Mouse (Mus musculus): ENCODE results near the gene Stra8. TPM values are rescaled to one million over a fixed set of nuclear protein-coding genes. Genes with fewer than 3 reads are reported as not detected.

Gene Stra8
- total RNA-seq, 4 experiments from 2014 or later: not detected

DNA sequence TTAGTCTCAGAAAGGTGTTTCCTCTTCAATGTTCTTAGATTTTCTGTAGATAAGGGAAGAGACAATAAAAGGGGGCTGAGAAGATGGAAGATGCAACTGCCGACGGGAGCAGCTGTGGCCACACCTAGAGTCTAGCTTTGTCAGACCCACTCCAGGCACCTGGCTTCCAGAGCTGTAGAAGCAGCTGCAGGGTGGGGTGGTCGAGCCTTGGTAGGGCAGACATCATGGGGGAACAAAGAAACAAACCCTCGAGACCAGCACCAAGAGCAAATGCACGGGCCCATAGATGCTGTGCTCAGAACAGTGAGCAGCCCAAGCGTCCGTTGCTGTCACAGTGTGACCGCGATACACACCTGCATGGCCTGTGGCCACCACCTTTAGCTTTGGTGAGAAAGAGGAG lies 22.5 kb downstream of the Stra8 start:
- DNase-seq: no peak

DNA sequence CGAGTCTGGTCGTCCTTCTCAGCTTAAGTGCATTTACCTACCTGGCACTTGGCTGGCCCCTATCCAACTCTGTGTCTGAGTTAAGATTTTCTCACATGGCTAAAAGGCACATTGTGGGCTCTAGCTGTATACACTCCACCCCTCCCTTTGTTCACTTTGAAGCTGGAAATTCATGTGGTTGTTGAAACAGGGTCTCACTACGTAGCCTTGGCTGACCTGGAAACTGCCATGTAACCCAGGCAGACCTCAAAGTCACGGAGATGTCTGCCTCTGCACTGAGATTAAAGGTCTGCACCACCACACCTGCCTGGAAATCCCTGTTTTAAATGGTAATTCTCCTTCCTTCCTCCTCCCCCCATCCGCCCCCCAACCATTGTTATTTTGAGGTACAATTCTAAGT lies 23.5 kb downstream of the Stra8 start:
- DNase-seq: no peak

- DNase-seq: no peak
Observed at GRCm38 (mm10) chr6:34946486-34947079, 26.6 kb downstream of the Stra8 start.

- DNase-seq: no peak
Observed at GRCm38 (mm10) chr6:34948461-34948860, 28.5 kb downstream of the Stra8 start.

DNA sequence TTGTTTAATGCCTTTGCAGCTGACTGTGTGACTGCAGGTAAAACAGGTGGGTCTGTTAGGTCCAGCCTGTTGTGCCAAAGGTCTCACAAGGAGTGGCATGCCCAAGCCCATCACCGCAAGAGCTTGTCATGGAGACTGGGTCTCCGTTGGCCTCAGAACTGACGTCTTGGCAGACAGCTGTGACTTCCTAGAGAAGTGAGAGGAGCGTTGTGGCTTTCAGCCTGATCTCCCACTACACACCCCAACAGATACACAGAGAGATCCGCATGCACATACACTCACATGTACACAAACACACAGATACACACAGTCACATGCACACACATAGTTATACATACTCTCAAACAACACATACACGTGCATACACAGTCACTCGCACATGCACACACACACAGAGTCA lies 31.6 kb downstream of the Stra8 start:
- DNase-seq: no peak

DNA sequence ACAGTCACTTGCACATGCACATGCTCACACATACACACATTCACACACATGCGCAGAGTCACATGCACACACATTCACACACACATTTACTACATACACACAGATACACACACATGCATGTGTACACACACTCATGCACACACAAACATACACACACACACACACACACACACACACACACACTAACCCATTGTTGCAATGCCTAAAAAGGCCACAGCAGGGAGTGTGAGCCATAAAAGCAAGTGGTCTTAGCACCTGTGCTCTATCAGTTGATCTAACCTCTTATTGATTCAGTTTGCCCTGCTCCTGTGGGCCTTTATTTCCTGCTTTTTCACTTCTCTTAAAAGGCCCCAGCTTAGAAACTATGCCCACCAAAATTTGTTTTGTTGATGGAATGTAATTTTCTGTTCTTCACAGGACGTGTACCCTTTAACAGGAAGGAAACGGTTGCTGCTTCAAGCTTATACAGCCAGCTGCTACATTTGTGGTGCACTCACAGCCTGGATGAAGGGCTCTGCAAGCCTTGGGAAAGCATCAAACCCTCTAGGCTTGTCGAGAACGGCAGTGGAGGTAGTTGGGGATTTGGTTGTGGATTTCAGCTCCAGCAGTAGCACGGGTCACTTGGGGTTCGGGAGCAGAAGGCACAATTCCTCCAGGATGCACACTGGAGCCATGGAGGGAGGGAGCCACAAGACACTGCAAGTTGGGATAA lies 32.1 kb downstream of the Stra8 start:
- DNase-seq: no peak

- DNase-seq: no peak
Observed at GRCm38 (mm10) chr6:34954926-34955861, 35.2 kb downstream of the Stra8 start.

DNA sequence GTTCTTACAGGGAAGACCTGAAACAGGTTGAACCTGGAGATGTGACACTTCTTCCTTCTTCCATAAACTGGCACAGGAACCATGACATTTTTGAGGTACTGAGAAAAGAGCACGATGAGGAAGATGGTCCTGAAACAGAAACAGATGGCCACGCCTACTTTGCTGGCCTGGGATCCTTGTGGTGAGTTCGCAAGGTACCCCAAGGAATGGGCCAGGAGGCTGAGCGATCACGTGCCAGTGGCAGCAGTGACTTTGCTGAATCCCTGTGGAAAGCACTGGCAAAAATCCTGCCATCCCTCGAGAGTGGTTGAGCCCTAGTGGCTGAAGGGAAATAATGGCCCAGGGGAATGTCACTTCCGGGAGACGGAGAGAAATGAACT lies 35.9 kb downstream of the Stra8 start:
- no peak for DNase-seq

DNA sequence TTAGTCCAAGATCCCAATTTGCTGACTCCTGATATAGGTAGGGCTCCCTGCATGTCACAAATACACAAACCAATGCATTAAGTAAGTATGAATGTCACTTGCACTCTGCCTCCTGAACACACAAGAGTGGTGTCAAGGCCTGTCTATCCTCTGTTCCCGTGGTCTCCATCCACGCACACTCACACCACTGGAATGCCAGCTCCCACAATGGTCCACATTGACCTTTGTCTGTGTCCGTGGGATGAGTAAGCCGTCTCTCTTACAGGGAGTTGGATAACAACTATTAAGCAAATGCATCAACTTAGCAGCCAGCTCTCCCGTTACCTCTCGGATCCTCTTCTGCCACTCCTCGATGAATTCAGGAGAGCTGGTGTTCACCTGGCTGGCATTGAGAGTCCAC lies 39.2 kb downstream of the Stra8 start:
- DNase-seq: no peak

DNA sequence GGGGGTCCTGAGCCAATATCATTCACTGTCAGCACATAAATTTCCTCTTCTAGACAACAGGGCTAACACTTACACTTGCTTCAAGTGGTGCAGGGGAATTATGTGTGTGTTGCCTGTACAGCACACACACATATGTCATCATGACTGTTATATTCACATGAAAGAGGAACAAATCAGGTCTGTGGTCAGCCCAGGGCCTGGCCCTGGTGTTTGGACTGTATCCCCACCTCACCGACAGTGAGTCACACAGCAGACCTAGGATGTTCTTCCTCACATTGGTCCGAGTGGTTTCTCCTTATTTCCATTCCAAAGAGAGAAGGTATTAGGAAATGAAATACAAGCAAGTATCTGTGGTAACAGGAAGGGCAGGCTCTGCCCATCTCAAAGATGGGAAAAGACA lies 44.6 kb downstream of the Stra8 start:
- no peak for DNase-seq

- DNase-seq: no peak
Observed at GRCm38 (mm10) chr6:34965819-34966539, 46.0 kb downstream of the Stra8 start.

- no peak for DNase-seq
Observed at GRCm38 (mm10) chr6:34971181-34971580, 51.2 kb downstream of the Stra8 start.

DNA sequence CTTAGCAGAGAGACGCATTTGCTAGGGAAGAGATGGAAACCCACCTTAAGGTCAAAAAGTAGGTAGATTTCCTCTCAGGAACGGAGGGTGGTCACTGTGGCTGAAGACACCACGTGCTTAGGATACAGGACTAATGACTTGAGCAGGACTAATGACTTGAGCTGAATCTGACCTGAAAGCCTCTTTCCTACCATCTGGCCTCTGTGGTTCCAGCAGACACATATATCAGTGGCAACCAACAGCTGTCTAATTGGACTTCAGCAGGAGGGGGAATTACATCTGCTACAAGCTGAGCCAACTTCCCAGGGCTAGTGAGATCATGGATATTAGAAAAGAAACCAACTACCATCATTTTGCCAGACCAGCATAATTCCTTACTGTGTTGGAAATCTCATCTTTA lies 59.3 kb downstream of the Stra8 start:
- no peak for DNase-seq

GRCm38 (mm10) chr6:34980661-34981060 lies 60.7 kb downstream of the Stra8 start:
- DNase-seq: no peak

DNA sequence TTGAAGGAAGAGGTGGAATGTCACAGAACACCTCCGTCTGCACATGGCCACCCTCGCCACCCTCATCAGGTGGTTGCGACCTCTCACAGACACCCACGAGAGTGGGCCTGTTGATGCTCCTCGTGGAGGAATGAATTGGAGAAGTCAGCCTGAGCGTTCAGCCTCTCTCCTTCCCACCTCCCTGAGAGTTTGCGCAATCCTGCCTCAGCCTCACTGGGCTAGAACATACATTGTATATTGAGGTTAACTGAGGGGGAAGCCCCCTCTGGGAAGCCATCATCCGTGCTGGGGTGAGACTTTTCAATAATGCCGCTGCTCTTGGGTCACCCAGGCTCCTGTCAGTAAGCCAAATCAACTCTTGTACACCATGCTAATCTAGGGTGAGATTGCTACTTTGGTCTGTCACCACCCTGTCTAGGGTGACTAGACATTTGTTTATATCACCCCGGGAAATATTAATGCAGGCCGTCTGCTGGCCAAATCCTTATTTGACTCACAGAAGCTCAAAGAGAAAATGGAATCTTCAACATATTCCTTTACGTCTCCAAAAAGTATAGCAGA lies 67.2 kb downstream of the Stra8 start:
- no peak for DNase-seq

DNA sequence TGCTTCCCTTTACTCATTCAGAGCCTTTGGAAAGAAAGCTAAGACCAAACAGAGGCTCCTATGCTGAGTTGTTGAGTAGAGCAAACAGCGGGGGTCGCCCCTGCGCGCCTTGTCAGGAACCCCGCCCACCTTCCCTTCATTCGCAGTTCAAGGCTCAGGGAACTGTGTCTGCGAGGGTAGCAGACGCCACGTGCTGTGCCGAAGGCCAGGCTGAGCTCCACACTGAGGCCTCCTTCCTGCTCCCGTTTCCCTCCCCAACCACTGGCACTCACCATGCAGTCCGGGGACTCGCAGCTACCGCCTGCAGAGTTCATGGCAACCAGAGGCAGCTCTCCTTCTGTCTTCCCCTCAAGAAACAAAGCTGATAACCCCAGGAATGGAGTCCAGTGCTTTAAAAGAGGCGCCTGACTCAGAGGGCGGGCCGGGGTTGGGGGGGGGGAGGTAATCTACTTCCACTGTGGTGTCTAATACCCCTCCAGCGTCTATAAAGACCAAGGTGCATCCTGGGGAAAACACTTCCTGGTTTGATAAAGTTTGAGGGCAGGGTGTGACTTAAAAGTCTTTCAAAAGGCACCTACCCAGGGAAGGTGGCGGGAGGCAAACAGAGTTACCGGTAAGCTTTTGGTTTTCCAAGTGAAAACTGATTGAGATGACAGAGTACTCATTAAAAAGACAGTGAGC lies 68.3 kb downstream of the Stra8 start, which contains the start of gene Slc23a4:
Gene Slc23a4 (minus strand): TSS at position 324 of the 681 bp plus-strand sequence.
- no peak for DNase-seq

Other genes with a start within 250 kb of the Stra8 start
- 10 to 100 TPM; 11.9 to 19.2 (median 14.7) TPM for gene Agbl3, start 139.7 kb upstream of the Stra8 start, total RNA-seq (2022)
- 10 to 100 TPM; 14.1 to 33.3 (median 18.4) TPM for gene Tmem140, start 57.0 kb upstream of the Stra8 start, total RNA-seq (2022)
- 1 to 10 TPM; 6.9 to 9.0 (median 7.9) TPM for gene Cyren, start 42.1 kb upstream of the Stra8 start, total RNA-seq (2022)
- gene Wdr91, start 9.3 kb upstream of the Stra8 start, total RNA-seq (2022): 10 to 100 TPM; 11.2 to 24.0 (median 17.3) TPM
- under 1 TPM; 0.32 to 0.83 (median 0.54) TPM for gene Slc23a4, start 68.2 kb downstream of the Stra8 start, total RNA-seq (2022)
- gene Cnot4, start 213.6 kb downstream of the Stra8 start, total RNA-seq (2022): 10 to 100 TPM; 21.2 to 38.4 (median 34.8) TPM

Measured in adrenal gland, adult 8-10 months (tissue).